Mouse (Mus musculus) G1E (cell line): ENCODE results near the gene Cops7a.

Experiments used
- CTCF ChIP-seq: IDR thresholded peaks from 2 replicates; pipeline ENCODE4 v1.5.1; 2012; ENCODE audit warnings: low read depth, low read length, inconsistent platforms, mixed read lengths
- GATA1 ChIP-seq: IDR thresholded peaks from 2 replicates; pipeline ENCODE4 v1.6.1; 2012; ENCODE audit warnings: borderline replicate concordance, low read length, inconsistent platforms, mixed read lengths
- POLR2AphosphoS5 ChIP-seq: IDR thresholded peaks from 2 replicates; pipeline ENCODE4 v1.6.1; 2012; ENCODE audit warnings: low read depth, low read length, inconsistent platforms; ENCODE audit not compliant: insufficient replicate concordance

DNA sequence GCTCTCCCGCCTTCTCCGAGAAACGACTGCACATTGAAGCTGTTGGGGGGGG lies 43.6 kb upstream of the Cops7a start, which contains the start of gene Zfp384:
- TF ChIP-seq CTCF (no peak), GATA1 (no peak), POLR2AphosphoS5 (no peak)
